Mouse (Mus musculus) midbrain, embryonic 11.5 days (tissue): Measurements from ENCODE around the gene Hmbs. TPM values are rescaled to one million over a fixed set of nuclear protein-coding genes. Genes with fewer than 3 reads are reported as not detected.
A peak's percentile ranks its signal among the peaks of the same experiment; 100 is the strongest.

ENCODE experiments used
- ATAC-seq: fragments of 200-750 bp; cut with Nextera tagmentation; 2 replicates; pipeline ENCODE4 v1.8.0; 2017; ENCODE audit warnings: moderate TSS enrichment, moderate library complexity; ENCODE audit not compliant: low FRiP score
- DNase-seq: peaks from one replicate; pipeline ENCODE4 v3.0.0; 2015; ENCODE audit warnings: low spot score; ENCODE audit errors: missing footprints
- H3K27ac ChIP-seq: fragments of 300-500 bp; sonication (generic); 2 replicates; pipeline ENCODE4 v1.5.1; 2014; ENCODE audit warnings: low read depth, low read length
- H3K27me3 ChIP-seq: fragments of 300-500 bp; sonication (generic); 2 replicates; pipeline ENCODE4 v1.6.1; 2014; ENCODE audit warnings: mild to moderate bottlenecking, low read length, moderate library complexity, mixed read lengths; ENCODE audit not compliant: control insufficient read depth, insufficient read depth
- H3K36me3 ChIP-seq: fragments of 300-500 bp; sonication (generic); 2 replicates; pipeline ENCODE4 v1.6.1; 2014; ENCODE audit warnings: mild to moderate bottlenecking, low read length, moderate library complexity, mixed read lengths; ENCODE audit not compliant: control insufficient read depth, insufficient read depth
- H3K4me1 ChIP-seq: fragments of 300-500 bp; sonication (generic); 2 replicates; pipeline ENCODE4 v1.6.1; 2014; ENCODE audit warnings: low read length; ENCODE audit not compliant: control insufficient read depth, insufficient read depth
- H3K4me2 ChIP-seq: fragments of 300-500 bp; sonication (generic); 2 replicates; pipeline ENCODE4 v1.6.1; 2014; ENCODE audit warnings: mild to moderate bottlenecking, moderate library complexity
- H3K4me3 ChIP-seq: fragments of 300-500 bp; sonication (generic); 2 replicates; pipeline ENCODE4 v1.5.1; 2014; ENCODE audit warnings: low read depth, low read length
- H3K9ac ChIP-seq: fragments of 300-500 bp; sonication (generic); 2 replicates; pipeline ENCODE4 v1.6.1; 2014; ENCODE audit warnings: low read length
- H3K9me3 ChIP-seq: fragments of 300-500 bp; sonication (generic); 2 replicates; pipeline ENCODE4 v1.6.1; 2016; ENCODE audit warnings: low read length; ENCODE audit not compliant: control insufficient read depth
- WGBS: fragments of 180-500 bp; shearing (Covaris S2); extraction: QIAGEN DNeasy Blood & Tissue Kit; methylation state at CpG from one replicate; pipeline ENCODE4 v1.1.7; 2014; 5-methylcytosine and 5-hydroxymethylcytosine counted together
- polyA plus RNA-seq: library from polyadenylated mRNA; unstranded; fragments of >200 nt; fragmentation: Nextera tagmentation; extraction: Ambion mirVana; gene quantifications from 2 replicates; pipeline ENCODE4 v1.2.1, GENCODE M21; 2014

The Hmbs gene
- polyA plus RNA-seq, 1 experiment from 2014 or later: 147 TPM

DNA sequence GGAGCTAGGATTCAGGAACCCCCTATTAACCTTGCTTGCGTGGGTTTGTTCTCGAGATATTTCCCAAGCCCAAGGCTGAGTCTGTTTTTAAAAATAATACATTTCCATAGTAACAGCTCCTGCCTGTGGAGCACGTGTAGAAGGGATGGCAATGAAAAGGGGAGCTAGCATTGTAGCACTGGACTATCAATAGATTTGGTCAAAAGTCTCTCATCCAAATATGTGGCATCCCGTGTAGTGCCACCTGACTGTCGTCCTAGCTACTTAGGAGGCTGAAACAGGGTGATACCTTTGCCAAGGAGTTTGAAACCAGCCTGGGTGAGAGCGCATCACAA, 23.3 kb downstream of the Hmbs start:
- H3K9ac ChIP-seq: peak overlapping the region; percentile 47; the same call in 1 of the 2 replicates
- 21% methylated on average over 6 of the region's 6 CpGs for WGBS
- DNase-seq: no peak
- H3K4me2 ChIP-seq: peak overlapping the region; percentile 95
- no peaks in the 10 kb centered on the region for H3K9me3 ChIP-seq
- peak overlapping the region; percentile 90; the same call in 1 of the 2 replicates for H3K4me3 ChIP-seq
- no peak for ATAC-seq
- H3K4me1 ChIP-seq: peaks cover 29% of the 10 kb centered on the region
- H3K36me3 ChIP-seq: no peaks in the 10 kb centered on the region; the same call in 1 of the 2 replicates
- 0 out of 2 replicates have a peak overlapping the region, but pooled peaks have one; percentile 7 for H3K27ac ChIP-seq
- H3K27me3 ChIP-seq: no peaks in the 10 kb centered on the region

DNA sequence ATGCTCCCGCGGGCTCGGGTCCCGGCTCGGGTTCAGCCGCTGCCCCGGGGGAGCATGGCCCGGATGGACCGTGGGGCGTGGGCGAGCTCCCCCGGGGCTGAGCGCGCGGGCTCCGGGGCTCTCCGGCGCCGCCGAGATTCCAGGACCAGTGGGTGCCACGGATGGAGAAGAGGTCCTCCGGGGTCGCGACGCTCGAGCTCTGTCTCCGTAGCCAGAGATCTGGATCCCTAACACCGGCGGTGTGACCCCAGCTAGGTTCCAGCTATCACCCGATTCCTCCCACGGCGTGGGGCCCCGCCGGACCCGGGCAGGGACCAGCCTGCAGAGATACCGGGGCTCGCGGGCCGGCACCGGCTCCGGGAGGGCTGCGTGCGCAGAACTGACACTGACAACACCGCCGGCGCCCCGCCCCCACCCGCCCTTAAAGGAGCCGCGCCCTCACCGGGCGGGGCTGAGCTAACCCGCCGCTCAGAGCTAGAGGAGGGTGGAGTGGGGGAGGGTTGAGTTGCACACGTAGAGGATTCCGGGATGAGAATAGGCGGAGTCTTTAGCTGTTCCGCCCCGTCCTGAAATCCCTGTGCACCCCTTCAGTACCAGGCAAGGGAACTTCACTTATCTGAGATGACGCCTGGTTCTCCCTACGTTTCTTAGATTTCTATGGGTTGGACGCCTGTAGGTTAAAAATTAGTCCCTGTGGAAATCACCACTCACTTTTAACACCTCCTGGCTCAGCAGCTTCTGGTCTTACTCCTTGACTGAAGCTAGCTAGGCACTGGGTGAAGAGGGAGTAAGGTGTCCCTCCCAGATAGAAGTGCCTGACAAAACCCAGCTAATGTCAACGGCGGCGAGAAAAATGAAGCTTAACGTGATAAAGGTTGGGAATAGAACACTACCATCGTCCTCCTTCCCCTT, 23.9 kb downstream of the Hmbs start, which contains the start of gene C2cd2l:
TSS of gene C2cd2l (minus strand) at position 399 of the 912 bp plus-strand sequence.
- peak; percentile 98 for ATAC-seq
- peak; percentile 98 for DNase-seq
- Histone ChIP-seq H3K4me3 (peak within 1 kb of the TSS; percentile 90), H3K4me2 (peak within 1 kb of the TSS; percentile 95), H3K9ac (peak within 1 kb of the TSS; percentile 75), H3K4me1 (peaks cover 27% of the 10 kb centered on the region), H3K27ac (peak within 1 kb of the TSS; percentile 51; the same call in 1 of the 2 replicates), H3K36me3 (peaks cover 2% of the 10 kb centered on the region), H3K9me3 (no peaks in the 10 kb centered on the region), H3K27me3 (no peaks in the 10 kb centered on the region)
- under 1% methylated on average over 67 of the region's 67 CpGs for WGBS

GRCm38 (mm10) chr9:44319105-44319886, 24.7 kb downstream of the Hmbs start:
- H3K27ac ChIP-seq: peak overlapping the region; percentile 51; the same call in 1 of the 2 replicates
- H3K4me2 ChIP-seq: peak overlapping the region; percentile 95
- WGBS: 3% methylated on average over 37 of the region's 37 CpGs
- H3K9ac ChIP-seq: peak overlapping the region; percentile 75
- H3K4me3 ChIP-seq: peak overlapping the region; percentile 90
- H3K9me3 ChIP-seq: no peaks in the 10 kb centered on the region
- no peaks in the 10 kb centered on the region for H3K27me3 ChIP-seq
- H3K4me1 ChIP-seq: peaks cover 27% of the 10 kb centered on the region
- ATAC-seq (no peak), DNase-seq (peak; percentile 93)
- H3K36me3 ChIP-seq: peaks cover 8% of the 10 kb centered on the region

DNA sequence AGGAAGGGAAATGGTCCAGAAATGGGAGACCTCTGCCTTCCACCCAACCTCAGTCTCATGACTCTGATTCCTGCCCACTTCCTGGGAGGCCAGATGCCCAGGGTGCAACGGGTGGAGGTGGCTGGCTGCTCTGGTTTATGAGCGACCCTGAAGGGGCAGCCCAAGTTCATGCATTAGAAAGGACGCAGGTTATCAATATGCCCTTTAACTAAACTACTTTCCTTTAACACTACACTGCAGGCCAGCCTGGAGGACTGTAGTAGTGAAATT, 25.3 kb downstream of the Hmbs start:
- peak overlapping the region; percentile 75; the same call in 1 of the 2 replicates for H3K9ac ChIP-seq
- 29% methylated on average over 3 of the region's 3 CpGs for WGBS

GRCm38 (mm10) chr9:44318076-44318825, 25.8 kb downstream of the Hmbs start:
- Histone ChIP-seq H3K9me3 (no peaks in the 10 kb centered on the region), H3K9ac (peak overlapping the region; percentile 36; the same call in 1 of the 2 replicates), H3K27me3 (no peaks in the 10 kb centered on the region), H3K27ac (no peak overlapping the region), H3K36me3 (peaks cover 8% of the 10 kb centered on the region), H3K4me3 (peak overlapping the region; percentile 90; the same call in 1 of the 2 replicates), H3K4me1 (peaks cover 27% of the 10 kb centered on the region), H3K4me2 (peak overlapping the region; percentile 95)
- DNase-seq (peak; percentile 72), ATAC-seq (no peak)
- 27% methylated on average over 5 of the region's 5 CpGs for WGBS

More for the DNA sequence above, 25.3 kb downstream of the Hmbs start:
- Histone ChIP-seq H3K36me3 (peaks cover 8% of the 10 kb centered on the region), H3K27me3 (no peaks in the 10 kb centered on the region), H3K9me3 (no peaks in the 10 kb centered on the region), H3K4me2 (peak overlapping the region; percentile 95), H3K27ac (no peak overlapping the region), H3K4me1 (peaks cover 27% of the 10 kb centered on the region), H3K4me3 (peak overlapping the region; percentile 90)
- no peak for DNase-seq
- no peak for ATAC-seq

GRCm38 (mm10) chr9:44317452-44317851, 26.6 kb downstream of the Hmbs start:
- Histone ChIP-seq H3K36me3 (peaks cover 8% of the 10 kb centered on the region), H3K4me2 (no peak overlapping the region), H3K4me3 (no peak overlapping the region), H3K27me3 (no peaks in the 10 kb centered on the region), H3K27ac (no peak overlapping the region), H3K9ac (no peak overlapping the region), H3K4me1 (peaks cover 27% of the 10 kb centered on the region), H3K9me3 (no peaks in the 10 kb centered on the region)
- ATAC-seq: no peak
- 75% methylated on average over 4 of the region's 4 CpGs for WGBS
- peak; percentile 69 for DNase-seq

- Histone ChIP-seq H3K4me1 (peaks cover 33% of the 10 kb centered on the region), H3K4me2 (no peak overlapping the region), H3K27ac (no peak overlapping the region), H3K36me3 (peaks cover 8% of the 10 kb centered on the region), H3K9ac (no peak overlapping the region), H3K9me3 (no peaks in the 10 kb centered on the region), H3K4me3 (no peak overlapping the region), H3K27me3 (no peaks in the 10 kb centered on the region)
- ATAC-seq (no peak), DNase-seq (peak; percentile 12)
- WGBS: 89% methylated on average over 18 of the region's 18 CpGs
Measured at GRCm38 (mm10) chr9:44314910-44315309, 29.1 kb downstream of the Hmbs start.

DNA sequence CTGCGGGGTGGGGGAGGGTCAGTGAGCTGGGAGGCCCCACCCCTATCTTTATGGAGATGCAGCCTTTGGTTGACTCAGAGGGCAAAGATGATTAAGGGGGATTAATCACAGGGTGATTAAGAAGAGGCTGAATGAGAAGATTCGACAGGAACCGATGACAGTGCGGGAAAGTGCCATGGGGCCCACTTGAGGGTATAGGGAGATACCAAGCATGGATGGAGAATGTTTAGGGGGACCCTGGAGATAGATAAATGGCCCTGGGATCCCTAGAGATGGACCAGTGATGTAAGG, 29.8 kb downstream of the Hmbs start:
- peaks cover 30% of the 10 kb centered on the region for H3K4me1 ChIP-seq
- H3K27ac ChIP-seq: no peak overlapping the region
- ATAC-seq (no peak), DNase-seq (peak; percentile 28)
- no peaks in the 10 kb centered on the region for H3K27me3 ChIP-seq
- H3K9me3 ChIP-seq: no peaks in the 10 kb centered on the region
- H3K4me3 ChIP-seq: no peak overlapping the region
- H3K9ac ChIP-seq: no peak overlapping the region
- WGBS: 63% methylated on average over 4 of the region's 4 CpGs
- no peak overlapping the region for H3K4me2 ChIP-seq
- peaks cover 8% of the 10 kb centered on the region for H3K36me3 ChIP-seq
